Mouse (Mus musculus) brown adipose tissue, adult 24 weeks (tissue): ENCODE data around the gene Hmbs. TPM values are rescaled to one million over a fixed set of nuclear protein-coding genes. Genes with fewer than 3 reads are reported as not detected.

Source experiments
- H3K27ac ChIP-seq: fragments of 200-500 bp; replicated peaks from 2 replicates; pipeline ENCODE4 v1.5.1; 2012; ENCODE audit warnings: low read depth, mild to moderate bottlenecking, low read length
- H3K4me1 ChIP-seq: fragments of 200-500 bp; 2 replicates; pipeline ENCODE4 v1.6.1; 2012; ENCODE audit warnings: low read length, mixed read lengths; ENCODE audit not compliant: control insufficient read depth, insufficient read depth, insufficient read length
- H3K4me3 ChIP-seq: fragments of 200-500 bp; 2 replicates; pipeline ENCODE4 v1.5.1; 2012; ENCODE audit warnings: low read depth, mild to moderate bottlenecking, low read length, moderate library complexity; ENCODE audit not compliant: insufficient read depth
- polyA plus RNA-seq: library from polyadenylated mRNA; stranded (reverse); fragments of >200 nt; gene quantifications from 2 replicates; pipeline ENCODE4 v1.2.4, GENCODE M21; 2012; ENCODE audit not compliant: missing spikeins, insufficient read depth, insufficient read length

Hmbs gene
- polyA plus RNA-seq, 1 experiment, result 58.0 TPM

GRCm38 (mm10) chr9:44320799-44321133 is 23.3 kb downstream of the Hmbs start:
- peak overlapping the region; percentile 62 for H3K27ac ChIP-seq
- H3K4me3 ChIP-seq, result peak overlapping the region; percentile 50
- H3K4me1 ChIP-seq, result peaks cover 13% of the 10 kb centered on the region

GRCm38 (mm10) chr9:44319887-44320798 is 23.9 kb downstream of the Hmbs start, which contains the start of gene C2cd2l:
C2cd2l (minus strand) TSS chr9:44320285.
- Histone ChIP-seq H3K27ac (peak within 1 kb of the TSS; percentile 62), H3K4me3 (peak within 1 kb of the TSS; percentile 96), H3K4me1 (peaks cover 12% of the 10 kb centered on the region)

- H3K4me1 ChIP-seq, result peaks cover 12% of the 10 kb centered on the region
- peak overlapping the region; percentile 43; the same call in 1 of the 2 replicates for H3K27ac ChIP-seq
These were observed 24.7 kb downstream of the Hmbs start for GRCm38 (mm10) chr9:44319105-44319886.

GRCm38 (mm10) chr9:44318826-44319095 is 25.3 kb downstream of the Hmbs start:
- peak overlapping the region; percentile 96 for H3K4me3 ChIP-seq
- 0 out of 2 replicates have a peak overlapping the region, but pooled peaks have one; percentile 43 for H3K27ac ChIP-seq
- H3K4me1 ChIP-seq, result peaks cover 12% of the 10 kb centered on the region

More at GRCm38 (mm10) chr9:44319105-44319886, 24.7 kb downstream of the Hmbs start:
- peak overlapping the region; percentile 96 for H3K4me3 ChIP-seq

- H3K4me3 ChIP-seq, result peak overlapping the region; percentile 96
- H3K27ac ChIP-seq, result 0 out of 2 replicates have a peak overlapping the region, but pooled peaks have one; percentile 43
- H3K4me1 ChIP-seq, result peaks cover 12% of the 10 kb centered on the region
These were observed 25.8 kb downstream of the Hmbs start for GRCm38 (mm10) chr9:44318076-44318825.

GRCm38 (mm10) chr9:44317452-44317851 is 26.6 kb downstream of the Hmbs start:
- peaks cover 12% of the 10 kb centered on the region for H3K4me1 ChIP-seq
- 0 out of 2 replicates have a peak overlapping the region, but pooled peaks have one; percentile 96 for H3K4me3 ChIP-seq
- H3K27ac ChIP-seq, result no peak overlapping the region

- Histone ChIP-seq H3K27ac (no peak overlapping the region), H3K4me3 (no peak overlapping the region), H3K4me1 (peaks cover 19% of the 10 kb centered on the region)
These were observed 29.1 kb downstream of the Hmbs start for GRCm38 (mm10) chr9:44314910-44315309.

- H3K4me3 ChIP-seq, result no peak overlapping the region
- H3K4me1 ChIP-seq, result peaks cover 19% of the 10 kb centered on the region
- no peak overlapping the region for H3K27ac ChIP-seq
These were observed 29.8 kb downstream of the Hmbs start for GRCm38 (mm10) chr9:44314257-44314547.

GRCm38 (mm10) chr9:44313476-44314256 is 30.4 kb downstream of the Hmbs start:
- peaks cover 15% of the 10 kb centered on the region for H3K4me1 ChIP-seq
- no peak overlapping the region for H3K27ac ChIP-seq
- H3K4me3 ChIP-seq, result no peak overlapping the region

GRCm38 (mm10) chr9:44311136-44312134 is 32.6 kb downstream of the Hmbs start:
- Histone ChIP-seq H3K4me3 (peak overlapping the region; percentile 48), H3K27ac (peak overlapping the region; percentile 99), H3K4me1 (peaks cover 8% of the 10 kb centered on the region)

GRCm38 (mm10) chr9:44310750-44311135 is 33.3 kb downstream of the Hmbs start:
- peak overlapping the region; percentile 48 for H3K4me3 ChIP-seq
- peak overlapping the region; percentile 99 for H3K27ac ChIP-seq
- H3K4me1 ChIP-seq, result peaks cover 8% of the 10 kb centered on the region

- no peak overlapping the region for H3K27ac ChIP-seq
- no peak overlapping the region for H3K4me3 ChIP-seq
These were observed 34.3 kb downstream of the Hmbs start for GRCm38 (mm10) chr9:44309756-44310155.

GRCm38 (mm10) chr9:44307248-44307647 is 36.8 kb downstream of the Hmbs start:
- Histone ChIP-seq H3K4me3 (no peak overlapping the region), H3K4me1 (peaks cover 11% of the 10 kb centered on the region)

More at GRCm38 (mm10) chr9:44309756-44310155, 34.3 kb downstream of the Hmbs start:
- peaks cover 8% of the 10 kb centered on the region for H3K4me1 ChIP-seq

More at GRCm38 (mm10) chr9:44307248-44307647, 36.8 kb downstream of the Hmbs start:
- no peak overlapping the region for H3K27ac ChIP-seq
